Mouse (Mus musculus): Measurements from ENCODE around the gene Manf. TPM values are rescaled to one million over a fixed set of nuclear protein-coding genes. Genes with fewer than 3 reads are reported as not detected.

The Manf gene
- polyA plus RNA-seq, 1 experiment from 2014 or later = 240 TPM

GRCm38 (mm10) chr9:106892552-106892875 lies 735 bp upstream of the Manf start:
- DNase-seq (ENCODE audit: low spot score) = no peak
- H3K27me3 ChIP-seq (ENCODE audit: insufficient read depth, low read length) = no peaks in the 10 kb centered on the region
- H3K36me3 ChIP-seq (ENCODE audit: insufficient read depth, low read length) = peaks cover 22% of the 10 kb centered on the region; the same call in 1 of the 2 replicates
- H3K9ac ChIP-seq (ENCODE audit: low read depth, low read length) = peak overlapping the region; percentile 64
- no peak for ATAC-seq (replicated peaks; ENCODE audit: low FRiP score, low read depth)
- WGBS = under 1% methylated on average over 9 of the region's 9 CpGs
- peak overlapping the region; percentile 88 for H3K27ac ChIP-seq
- H3K9me3 ChIP-seq (replicated peaks; ENCODE audit: low read length) = no peaks in the 10 kb centered on the region
- H3K4me3 ChIP-seq (replicated peaks; ENCODE audit: low read depth, low read length) = peak overlapping the region; percentile 62
- peak overlapping the region; percentile 77 for H3K4me2 ChIP-seq (ENCODE audit: low read length)
- peaks cover 13% of the 10 kb centered on the region for H3K4me1 ChIP-seq (replicated peaks; ENCODE audit: insufficient read depth, low read length)
- TF ChIP-seq CTCF (IDR thresholded peaks at IDR 0.05; ENCODE audit: low read depth) = no peak

- Histone ChIP-seq H3K4me3 (replicated peaks; ENCODE audit: low read depth, low read length) (peak overlapping the region; percentile 62), H3K9me3 (replicated peaks; ENCODE audit: low read length) (no peaks in the 10 kb centered on the region), H3K27me3 (ENCODE audit: insufficient read depth, low read length) (no peaks in the 10 kb centered on the region), H3K4me1 (replicated peaks; ENCODE audit: insufficient read depth, low read length) (peaks cover 13% of the 10 kb centered on the region), H3K36me3 (ENCODE audit: insufficient read depth, low read length) (peaks cover 22% of the 10 kb centered on the region; the same call in 1 of the 2 replicates), H3K9ac (ENCODE audit: low read depth, low read length) (peak overlapping the region; percentile 76), H3K27ac (peak overlapping the region; percentile 82), H3K4me2 (ENCODE audit: low read length) (peak overlapping the region; percentile 81)
- ATAC-seq (replicated peaks; ENCODE audit: low FRiP score, low read depth) = no peak
- DNase-seq (ENCODE audit: low spot score) = peak; percentile 9
- TF ChIP-seq CTCF (IDR thresholded peaks at IDR 0.05; ENCODE audit: low read depth) = no peak
- WGBS = under 1% methylated on average over 17 of the region's 17 CpGs
These were observed 438 bp downstream of the Manf start for GRCm38 (mm10) chr9:106891341-106891741.

GRCm38 (mm10) chr9:106890496-106891240 lies 1.1 kb downstream of the Manf start:
- H3K4me2 ChIP-seq (ENCODE audit: low read length) = peak overlapping the region; percentile 81
- peak overlapping the region; percentile 82; the same call in 1 of the 2 replicates for H3K27ac ChIP-seq
- no peak for TF ChIP-seq CTCF (IDR thresholded peaks at IDR 0.05; ENCODE audit: low read depth)
- 65% methylated on average over 8 of the region's 8 CpGs for WGBS
- H3K4me1 ChIP-seq (replicated peaks; ENCODE audit: insufficient read depth, low read length) = peaks cover 13% of the 10 kb centered on the region
- ATAC-seq (replicated peaks; ENCODE audit: low FRiP score, low read depth) (no peak), DNase-seq (ENCODE audit: low spot score) (no peak)
- no peaks in the 10 kb centered on the region for H3K9me3 ChIP-seq (replicated peaks; ENCODE audit: low read length)
- peak overlapping the region; percentile 62 for H3K4me3 ChIP-seq (replicated peaks; ENCODE audit: low read depth, low read length)
- peaks cover 22% of the 10 kb centered on the region; the same call in 1 of the 2 replicates for H3K36me3 ChIP-seq (ENCODE audit: insufficient read depth, low read length)
- no peaks in the 10 kb centered on the region for H3K27me3 ChIP-seq (ENCODE audit: insufficient read depth, low read length)
- peak overlapping the region; percentile 76 for H3K9ac ChIP-seq (ENCODE audit: low read depth, low read length)

GRCm38 (mm10) chr9:106889321-106889720 lies 2.5 kb downstream of the Manf start:
- TF ChIP-seq CTCF (IDR thresholded peaks at IDR 0.05; ENCODE audit: low read depth) = no peak
- H3K4me2 ChIP-seq (ENCODE audit: low read length) = no peak overlapping the region
- DNase-seq (ENCODE audit: low spot score) = no peak
- ATAC-seq (replicated peaks; ENCODE audit: low FRiP score, low read depth) = no peak
- 83% methylated on average over 9 of the region's 9 CpGs for WGBS
- H3K27ac ChIP-seq = no peak overlapping the region
- H3K9ac ChIP-seq (ENCODE audit: low read depth, low read length) = no peak overlapping the region
- no peak overlapping the region for H3K4me3 ChIP-seq (replicated peaks; ENCODE audit: low read depth, low read length)
- no peaks in the 10 kb centered on the region for H3K9me3 ChIP-seq (replicated peaks; ENCODE audit: low read length)
- H3K27me3 ChIP-seq (ENCODE audit: insufficient read depth, low read length) = no peaks in the 10 kb centered on the region
- peaks cover 27% of the 10 kb centered on the region for H3K4me1 ChIP-seq (replicated peaks; ENCODE audit: insufficient read depth, low read length)
- peaks cover 26% of the 10 kb centered on the region; the same call in 1 of the 2 replicates for H3K36me3 ChIP-seq (ENCODE audit: insufficient read depth, low read length)

GRCm38 (mm10) chr9:106888346-106888745 lies 3.4 kb downstream of the Manf start:
- Histone ChIP-seq H3K27me3 (ENCODE audit: insufficient read depth, low read length) (no peaks in the 10 kb centered on the region), H3K27ac (no peak overlapping the region), H3K4me2 (ENCODE audit: low read length) (no peak overlapping the region), H3K4me1 (replicated peaks; ENCODE audit: insufficient read depth, low read length) (peaks cover 30% of the 10 kb centered on the region), H3K4me3 (replicated peaks; ENCODE audit: low read depth, low read length) (no peak overlapping the region), H3K36me3 (ENCODE audit: insufficient read depth, low read length) (peaks cover 27% of the 10 kb centered on the region; the same call in 1 of the 2 replicates), H3K9me3 (replicated peaks; ENCODE audit: low read length) (no peaks in the 10 kb centered on the region), H3K9ac (ENCODE audit: low read depth, low read length) (no peak overlapping the region)
- ATAC-seq (replicated peaks; ENCODE audit: low FRiP score, low read depth) (no peak), DNase-seq (ENCODE audit: low spot score) (no peak)
- no peak for TF ChIP-seq CTCF (IDR thresholded peaks at IDR 0.05; ENCODE audit: low read depth)
- WGBS = 99% methylated on average over 3 of the region's 3 CpGs

- no peaks in the 10 kb centered on the region for H3K9me3 ChIP-seq (replicated peaks; ENCODE audit: low read length)
- H3K27ac ChIP-seq = peak within 1 kb of the TSS; percentile 83
- no peaks in the 10 kb centered on the region for H3K27me3 ChIP-seq (ENCODE audit: insufficient read depth, low read length)
- peak within 1 kb of the TSS; percentile 94 for H3K4me3 ChIP-seq (replicated peaks; ENCODE audit: low read depth, low read length)
- peaks cover 36% of the 10 kb centered on the region for H3K36me3 ChIP-seq (ENCODE audit: insufficient read depth, low read length)
- H3K9ac ChIP-seq (ENCODE audit: low read depth, low read length) = peak within 1 kb of the TSS; percentile 97
- peak; percentile 83 for ATAC-seq (replicated peaks; ENCODE audit: low FRiP score, low read depth)
- DNase-seq (ENCODE audit: low spot score) = peak; percentile 99
- peaks cover 34% of the 10 kb centered on the region for H3K4me1 ChIP-seq (replicated peaks; ENCODE audit: insufficient read depth, low read length)
- WGBS = 2% methylated on average over 83 of the region's 101 CpGs
- peak within 1 kb of the TSS; percentile 91 for H3K4me2 ChIP-seq (ENCODE audit: low read length)
- TF ChIP-seq CTCF (IDR thresholded peaks at IDR 0.05; ENCODE audit: low read depth) = peak; percentile 85
These were observed 4.7 kb downstream of the Manf start, which contains the start of gene Rbm15b for GRCm38 (mm10) chr9:106886828-106887702. Gene Rbm15b, minus strand, starts transcription at chr9:106887428.

Measured in kidney, postnatal 0 days (tissue).